11 mouse cellular contexts compared by ENCODE assay signal in the genomic region with DNA sequence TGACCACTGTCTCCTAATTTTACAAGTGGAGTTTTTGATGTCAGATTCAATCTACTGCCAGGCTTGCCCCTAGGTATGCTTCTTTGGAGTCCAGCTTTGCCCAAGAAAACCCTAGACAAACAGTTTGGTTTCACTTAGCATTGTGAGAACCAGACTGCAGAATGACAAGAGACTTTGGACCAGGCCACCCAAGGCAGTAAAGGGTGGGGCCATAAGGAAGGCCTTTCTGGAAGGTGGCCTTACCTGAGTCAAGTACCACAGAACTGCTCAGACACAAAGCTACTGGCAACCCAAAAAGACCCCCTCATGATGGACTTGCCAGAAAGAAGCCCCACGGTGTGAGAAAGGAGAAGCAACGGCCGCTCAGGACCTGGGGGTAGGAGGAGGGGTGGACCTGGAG. TPM values are rescaled to one million over a fixed set of nuclear protein-coding genes. Genes with fewer than 3 reads are reported as not detected.
"Had no signal": no experiment of that assay in that cellular context is flagged by ENCODE, and none has a peak within 500 bp of the region (broad histone marks: within the 10 kb centered on the region; RNA-seq: fewer than 3 reads in every experiment).

No protein-coding gene starts in this region.

- H3K9me3 ChIP-seq: limb, embryonic 12.5 days; liver, embryonic 13.5 days; midbrain, embryonic 13.5 days had no signal

- H3K27ac ChIP-seq: kidney, postnatal 0 days; liver, embryonic 13.5 days; midbrain, embryonic 13.5 days had no signal

- H3K4me3 ChIP-seq: limb, embryonic 12.5 days; liver, embryonic 13.5 days; midbrain, embryonic 13.5 days had no signal

- H3K4me2 ChIP-seq: liver, embryonic 13.5 days; midbrain, embryonic 13.5 days had no signal

- H3K9ac ChIP-seq: liver, embryonic 13.5 days; midbrain, embryonic 13.5 days had no signal

- DNase-seq: kidney, adult 2 months; kidney, postnatal 36 days; liver; liver, embryonic 13.5 days; lung, adult 18-20 months; lung, postnatal 36 days; right cerebral cortex, postnatal 25 days had no signal

- H3K36me3 ChIP-seq: liver, embryonic 13.5 days; midbrain, embryonic 13.5 days had no signal

RNA-seq across cellular contexts. Expression of gene Wnt11, which starts 8.1 kb away (rescaled TPM):
- total RNA-seq: megakaryocyte progenitor cell, adult 5-6 weeks had no signal
